Mouse (Mus musculus): ENCODE data around the gene Pacrg. TPM values are rescaled to one million over a fixed set of nuclear protein-coding genes. Genes with fewer than 3 reads are reported as not detected.

Gene Pacrg
- total and polyA plus RNA-seq, 3 experiments, result not detected

GRCm38 (mm10) chr17:10490374-10491169 is 349.5 kb downstream of the Pacrg start:
- Histone ChIP-seq H3K36me3 (replicated peaks in 1 of 2; ENCODE audit: control insufficient read depth in 1 of 2, insufficient read depth in 1 of 2, low read length in 1 of 2) (no peaks in the 10 kb centered on the region), H3K27me3 (replicated peaks) (no peaks in the 10 kb centered on the region), H3K79me2 (replicated peaks; ENCODE audit: control insufficient read depth, extremely low read depth, insufficient read depth, poor library complexity, severe bottlenecking) (no peaks in the 10 kb centered on the region), H3K9ac (ENCODE audit: insufficient read depth, low read depth) (no peak overlapping the region), H3K4me3 (replicated peaks in 1 of 3; ENCODE audit: low read depth in 2 of 3, low read length in 2 of 3, poor library complexity in 1 of 3) (no peak overlapping the region), H3K27ac (ENCODE audit: insufficient read depth, low read depth) (no peak overlapping the region), H3K4me1 (ENCODE audit: control insufficient read depth in 1 of 2, insufficient read depth in 2 of 2) (no peaks in the 10 kb centered on the region), H3K9me3 (replicated peaks; ENCODE audit: low read length) (no peaks in the 10 kb centered on the region), H3K4me2 (ENCODE audit: insufficient read depth, low read depth, poor library complexity, severe bottlenecking) (no peak overlapping the region)
- no peak for TF ChIP-seq ZC3H11A (IDR thresholded peaks at IDR 0.05; ENCODE audit: low read depth, low read length)
- TF ChIP-seq TBP (conservative IDR thresholded peaks at IDR 0.05; ENCODE audit: low read depth, low read length), result no peak
- TF ChIP-seq NRF1 (IDR thresholded peaks at IDR 0.05; ENCODE audit: low read depth, low read length), result no peak
- no peak for TF ChIP-seq JUN (IDR thresholded peaks at IDR 0.05; ENCODE audit: insufficient read depth, low read depth, low read length)
- no peak for TF ChIP-seq CHD1 (IDR thresholded peaks at IDR 0.05; ENCODE audit: low read depth, low read length)
- TF ChIP-seq MAZ (IDR thresholded peaks at IDR 0.05; ENCODE audit: low read depth, low read length), result no peak
- TF ChIP-seq GABPA (IDR thresholded peaks at IDR 0.05; ENCODE audit: insufficient replicate concordance, low read depth, low read length), result no peak
- no peak for TF ChIP-seq IRF4 (IDR thresholded peaks at IDR 0.05; ENCODE audit: low read depth, low read length)
- TF ChIP-seq ETS1 (conservative IDR thresholded peaks at IDR 0.05; ENCODE audit: low read depth, low read length), result no peak
- TF ChIP-seq USF2 (conservative IDR thresholded peaks at IDR 0.05; ENCODE audit: low read depth, low read length), result no peak
- no peak for TF ChIP-seq MEF2A (IDR thresholded peaks at IDR 0.05; ENCODE audit: borderline replicate concordance, low read depth, low read length)
- no peak for TF ChIP-seq SMC3 (IDR thresholded peaks at IDR 0.05; ENCODE audit: low read depth, low read length)
- TF ChIP-seq POLR2AphosphoS2 (IDR thresholded peaks at IDR 0.05; ENCODE audit: low read depth, low read length), result no peak
- no peak for TF ChIP-seq CTCF (conservative IDR thresholded peaks at IDR 0.05 in 1 of 2, IDR thresholded peaks at IDR 0.05 in 1 of 2; ENCODE audit: low read depth in 2 of 2, low read length in 2 of 2)
- TF ChIP-seq MAFK (IDR thresholded peaks at IDR 0.05; ENCODE audit: insufficient replicate concordance, low read length), result no peak
- TF ChIP-seq MAX (IDR thresholded peaks at IDR 0.05; ENCODE audit: low read length), result no peak
- no peak for TF ChIP-seq MYC (IDR thresholded peaks at IDR 0.05; ENCODE audit: low read depth, low read length)
- DNase-seq (ENCODE audit: extremely low read depth), result no peak
- in situ Hi-C loops (cut with MboI; ENCODE audit: low pct_ligation_motif_present, low pct_unique_long_range_greater_than_20kb, low sequenced_read_pairs) (no loop called here), dilution Hi-C loops (cut with MboI; ENCODE audit: extremely low pct_ligation_motif_present, extremely low pct_unique_long_range_greater_than_20kb, low sequenced_read_pairs) (no loop called here)

- Histone ChIP-seq H3K4me3 (replicated peaks in 1 of 3; ENCODE audit: low read depth in 2 of 3, low read length in 2 of 3, poor library complexity in 1 of 3) (no peak overlapping the region), H3K27me3 (replicated peaks) (no peaks in the 10 kb centered on the region), H3K4me1 (ENCODE audit: control insufficient read depth in 1 of 2, insufficient read depth in 2 of 2) (0 out of 4 replicates have a peak, but pooled peaks cover 0 to 3% of the 10 kb centered on the region in 2 experiments), H3K9ac (ENCODE audit: insufficient read depth, low read depth) (no peak overlapping the region), H3K36me3 (replicated peaks in 1 of 2; ENCODE audit: control insufficient read depth in 1 of 2, insufficient read depth in 1 of 2, low read length in 1 of 2) (no peaks in the 10 kb centered on the region), H3K27ac (ENCODE audit: insufficient read depth, low read depth) (no peak overlapping the region), H3K4me2 (ENCODE audit: insufficient read depth, low read depth, poor library complexity, severe bottlenecking) (no peak overlapping the region), H3K9me3 (replicated peaks; ENCODE audit: low read length) (no peaks in the 10 kb centered on the region), H3K79me2 (replicated peaks; ENCODE audit: control insufficient read depth, extremely low read depth, insufficient read depth, poor library complexity, severe bottlenecking) (no peaks in the 10 kb centered on the region)
- TF ChIP-seq MEF2A (IDR thresholded peaks at IDR 0.05; ENCODE audit: borderline replicate concordance, low read depth, low read length), result no peak
- no peak for TF ChIP-seq CTCF (conservative IDR thresholded peaks at IDR 0.05 in 1 of 2, IDR thresholded peaks at IDR 0.05 in 1 of 2; ENCODE audit: low read depth in 2 of 2, low read length in 2 of 2)
- no peak for TF ChIP-seq RCOR1 (conservative IDR thresholded peaks at IDR 0.05; ENCODE audit: low read depth, low read length)
- dilution Hi-C loops (cut with MboI; ENCODE audit: extremely low pct_ligation_motif_present, extremely low pct_unique_long_range_greater_than_20kb, low sequenced_read_pairs), result no loop called here
- no peak for DNase-seq (ENCODE audit: extremely low read depth)
- in situ Hi-C loops (cut with MboI; ENCODE audit: low pct_ligation_motif_present, low pct_unique_long_range_greater_than_20kb, low sequenced_read_pairs), result no loop called here
Observed at GRCm38 (mm10) chr17:10488873-10489272, 351.2 kb downstream of the Pacrg start.
